Mouse (Mus musculus): Measurements from ENCODE around the gene Mpp4. TPM values are rescaled to one million over a fixed set of nuclear protein-coding genes. Genes with fewer than 3 reads are reported as not detected.

Gene Mpp4
- total RNA-seq, 2 experiments from 2014 or later = 1.9 TPM

- no peak for DNase-seq
Observed at GRCm38 (mm10) chr1:59167654-59168425, 4.7 kb upstream of the Mpp4 start.

GRCm38 (mm10) chr1:59166232-59166905 is 3.2 kb upstream of the Mpp4 start:
- DNase-seq = no peak

DNA sequence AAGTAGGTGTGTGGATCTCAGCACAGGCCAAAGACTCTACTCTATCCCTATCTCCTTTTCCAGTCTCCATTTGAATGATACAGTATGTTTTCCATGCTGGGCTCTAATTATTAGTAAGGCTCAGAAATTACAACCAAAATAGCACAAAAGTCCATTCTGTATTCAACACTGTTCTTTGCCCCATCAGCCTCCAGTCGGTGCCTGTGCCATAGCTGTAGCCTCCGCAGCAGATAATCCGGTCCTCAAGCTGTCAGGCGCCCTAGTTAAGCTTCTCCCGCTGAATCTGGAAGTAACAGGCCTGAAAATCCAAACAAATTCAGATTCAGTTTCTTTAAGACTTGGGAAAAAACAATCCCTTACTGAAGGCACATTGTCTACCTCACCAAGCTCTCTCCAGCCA is 729 bp upstream of the Mpp4 start:
- no peak for DNase-seq

- DNase-seq = no peak
Observed at GRCm38 (mm10) chr1:59162309-59163024, 722 bp downstream of the Mpp4 start.

DNA sequence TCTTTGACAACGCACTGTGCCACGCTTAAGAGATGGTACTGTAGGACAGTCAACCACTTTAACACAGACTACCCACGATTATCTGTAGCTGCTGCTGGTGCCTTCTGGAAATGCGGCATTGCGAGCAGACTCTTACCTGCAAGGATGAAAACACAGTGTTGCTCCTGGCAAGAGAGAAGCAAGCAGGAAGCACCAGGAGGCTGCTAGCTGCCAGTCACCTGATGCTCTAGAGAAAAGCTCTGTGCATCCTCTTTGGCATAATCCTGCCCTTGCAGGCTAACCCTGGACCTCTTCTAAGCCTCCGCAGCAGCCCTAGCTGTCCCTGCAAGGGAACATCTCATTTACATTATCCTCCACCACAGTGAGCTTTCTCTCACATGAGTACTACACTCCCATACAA is 1.8 kb downstream of the Mpp4 start:
- DNase-seq = no peak

DNA sequence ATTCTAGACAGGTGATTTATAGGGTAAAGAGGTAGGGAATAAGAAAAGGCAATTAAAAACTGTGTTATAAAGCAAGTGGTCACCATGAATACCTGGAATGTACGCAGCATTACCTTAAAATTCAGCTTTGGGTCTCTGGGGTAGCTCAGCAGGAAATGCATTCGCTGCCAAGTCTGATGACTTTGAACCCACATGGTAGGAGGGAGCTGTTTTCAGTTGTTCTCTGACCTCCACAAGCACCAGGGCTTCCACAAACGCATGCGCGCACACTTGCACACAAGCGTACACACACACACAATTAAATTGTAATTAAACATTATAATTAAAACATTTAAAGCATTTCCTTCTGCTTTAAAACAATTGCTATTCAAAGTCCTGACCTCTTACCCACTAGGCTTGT is 2.3 kb downstream of the Mpp4 start:
- DNase-seq = no peak

DNA sequence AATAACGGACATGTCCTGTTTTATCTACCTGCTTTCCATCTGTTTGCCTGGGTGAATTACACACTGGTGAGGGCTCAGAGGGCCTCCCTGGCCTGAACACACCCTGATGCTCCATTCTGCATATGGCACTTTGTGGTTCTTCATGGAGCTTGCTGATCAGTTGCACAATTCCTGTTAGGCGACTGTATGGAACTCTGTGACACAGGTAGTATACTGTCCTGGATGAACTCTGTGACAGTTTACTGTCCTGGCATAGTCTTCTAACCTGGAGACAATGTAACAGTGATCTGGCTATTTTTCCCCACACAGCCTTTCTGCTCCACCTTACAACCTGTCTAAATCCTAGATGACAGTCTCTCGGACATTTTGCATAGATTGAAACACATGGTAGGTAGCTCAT is 4.1 kb downstream of the Mpp4 start:
- DNase-seq = no peak

GRCm38 (mm10) chr1:59158498-59158897 is 4.7 kb downstream of the Mpp4 start:
- DNase-seq = no peak

- no peak for DNase-seq
Observed at GRCm38 (mm10) chr1:59157846-59158245, 5.3 kb downstream of the Mpp4 start.

- DNase-seq = no peak
Observed at GRCm38 (mm10) chr1:59152346-59152745, 10.8 kb downstream of the Mpp4 start.

DNA sequence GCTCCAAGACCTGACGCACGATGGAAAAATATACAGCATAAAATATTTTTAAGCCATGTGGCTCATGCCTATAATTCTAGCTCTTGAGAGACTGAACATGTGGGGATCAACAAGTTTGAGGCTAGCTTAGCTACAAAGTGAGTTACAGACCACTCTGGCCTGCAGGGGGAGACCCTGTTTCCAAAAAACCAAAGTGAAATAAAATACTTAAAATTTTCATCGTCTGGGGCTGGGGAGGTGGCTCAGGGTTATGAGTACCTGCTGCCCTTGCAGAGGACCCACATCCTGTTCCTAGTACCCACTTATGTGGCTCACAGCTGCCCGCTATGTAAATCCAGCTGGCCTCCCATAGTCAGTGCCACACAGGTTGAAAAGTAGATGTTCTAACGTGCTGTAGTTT is 12.6 kb downstream of the Mpp4 start:
- no peak for DNase-seq

- DNase-seq = no peak
Observed at GRCm38 (mm10) chr1:59144543-59144942, 18.6 kb downstream of the Mpp4 start.

DNA sequence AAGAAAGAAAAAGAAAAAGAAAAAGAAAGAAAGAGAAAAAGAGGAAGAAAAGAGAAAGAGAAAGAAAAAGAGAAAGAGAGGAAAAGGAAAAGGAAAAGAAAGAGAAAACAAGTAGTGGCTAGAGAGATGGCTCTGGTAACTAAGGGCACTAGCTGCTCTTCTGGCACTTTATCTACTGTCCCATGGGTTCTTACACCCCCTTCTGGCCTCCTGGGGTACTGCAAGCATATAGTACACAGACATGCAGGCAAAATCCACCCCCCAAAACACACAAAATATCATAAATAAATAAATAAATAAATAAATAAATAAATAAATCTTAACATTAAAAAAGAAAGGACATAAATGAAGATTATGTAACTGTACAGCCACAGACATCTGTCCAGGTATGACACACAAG is 20.4 kb downstream of the Mpp4 start:
- no peak for DNase-seq

- DNase-seq = no peak
Observed at GRCm38 (mm10) chr1:59134419-59134818, 28.8 kb downstream of the Mpp4 start.

DNA sequence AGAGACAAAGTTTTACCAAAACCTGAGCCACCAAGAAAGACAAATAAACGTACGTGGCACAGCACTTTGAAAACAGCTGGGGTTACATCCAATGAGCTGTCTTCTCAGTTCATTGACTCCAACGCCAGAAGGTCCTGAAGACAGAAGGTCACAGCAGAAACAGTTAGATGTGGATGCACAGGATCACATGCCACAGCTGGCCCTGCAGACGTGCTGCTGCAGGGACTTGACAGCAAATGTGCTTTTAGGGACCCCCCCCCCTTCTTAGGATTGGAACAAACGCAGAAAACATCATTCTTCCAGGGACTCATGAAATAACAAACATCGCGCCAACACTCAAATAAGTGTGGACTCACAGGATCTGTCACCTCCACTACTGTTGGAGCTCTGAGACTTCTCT is 34.3 kb downstream of the Mpp4 start:
- no peak for DNase-seq

DNA sequence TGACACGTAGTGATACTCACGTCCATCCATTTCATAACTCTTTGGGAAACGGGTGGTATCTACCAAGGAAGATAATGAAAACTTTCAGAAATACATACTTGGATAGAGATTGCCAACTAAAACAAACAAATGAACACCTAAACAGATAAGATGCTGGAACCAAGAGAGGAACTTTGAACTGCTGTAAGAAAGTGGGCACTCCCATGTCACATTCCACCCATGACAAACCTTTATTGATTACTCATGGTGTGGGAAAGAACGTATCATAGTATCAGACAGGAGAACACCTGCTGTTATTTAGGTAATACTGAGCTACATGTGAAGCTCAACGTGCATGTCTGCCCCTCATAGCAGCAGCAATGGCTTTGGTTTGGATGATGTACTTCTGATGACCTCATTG is 37.6 kb downstream of the Mpp4 start:
- DNase-seq = no peak

- DNase-seq = peak; percentile 92
Observed at GRCm38 (mm10) chr1:59119720-59120457, 43.3 kb downstream of the Mpp4 start, which contains the start of gene Tmem237. Gene Tmem237 (minus strand): TSS chr1:59120408.

DNA sequence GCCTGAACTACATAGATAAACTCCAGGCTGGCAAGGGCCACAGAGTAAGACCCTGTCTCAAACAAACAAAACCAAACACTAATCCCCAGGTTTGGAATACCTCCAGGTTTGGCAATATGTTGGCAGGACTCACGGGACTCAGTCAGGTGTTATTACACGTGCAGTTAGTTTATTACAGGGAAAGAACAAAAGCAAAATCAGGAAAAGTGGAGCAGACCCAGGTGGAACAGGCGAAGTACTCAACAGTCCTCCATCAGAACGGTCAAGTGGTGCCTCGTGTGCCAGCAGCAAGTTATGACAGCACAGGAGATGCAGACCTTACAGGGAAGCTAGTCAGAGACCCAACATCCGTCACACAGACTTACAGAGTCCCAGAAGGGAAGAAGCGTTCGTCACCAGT is 52.7 kb downstream of the Mpp4 start:
- DNase-seq = no peak

GRCm38 (mm10) chr1:59102071-59102470 is 61.1 kb downstream of the Mpp4 start:
- DNase-seq = no peak

GRCm38 (mm10) chr1:59101020-59101419 is 62.2 kb downstream of the Mpp4 start:
- DNase-seq = no peak

- no peak for DNase-seq
Observed at GRCm38 (mm10) chr1:59094705-59095104, 68.5 kb downstream of the Mpp4 start, which contains the start of gene C2cd6. Gene C2cd6 (minus strand): TSS chr1:59094900.

Measured in layer of hippocampus, postnatal 36 days (tissue).